Mouse (Mus musculus): ENCODE results near the gene Cdk14.
A peak's percentile ranks its signal among the peaks of the same experiment; 100 is the strongest.

Gene Cdk14

DNA sequence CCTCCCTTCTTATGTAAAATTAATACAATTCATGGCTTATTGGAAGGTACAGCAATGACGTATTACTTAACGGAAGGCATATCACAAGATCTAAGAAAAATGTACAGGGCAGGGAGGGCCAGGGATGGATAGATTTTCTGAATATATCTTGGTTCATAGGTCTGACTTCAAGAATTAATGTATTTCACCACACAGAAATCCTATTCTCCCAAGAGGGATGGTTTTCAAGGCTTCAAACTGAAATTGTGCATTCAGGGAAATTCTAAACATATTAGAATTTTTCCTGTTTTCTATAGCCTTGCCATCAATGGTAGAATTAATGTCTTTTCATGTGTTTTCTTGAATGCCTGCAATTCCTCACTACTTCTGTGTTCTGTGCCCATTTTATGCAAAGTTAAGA lies 593.2 kb downstream of the Cdk14 start:
- DNase-seq, result no peak

DNA sequence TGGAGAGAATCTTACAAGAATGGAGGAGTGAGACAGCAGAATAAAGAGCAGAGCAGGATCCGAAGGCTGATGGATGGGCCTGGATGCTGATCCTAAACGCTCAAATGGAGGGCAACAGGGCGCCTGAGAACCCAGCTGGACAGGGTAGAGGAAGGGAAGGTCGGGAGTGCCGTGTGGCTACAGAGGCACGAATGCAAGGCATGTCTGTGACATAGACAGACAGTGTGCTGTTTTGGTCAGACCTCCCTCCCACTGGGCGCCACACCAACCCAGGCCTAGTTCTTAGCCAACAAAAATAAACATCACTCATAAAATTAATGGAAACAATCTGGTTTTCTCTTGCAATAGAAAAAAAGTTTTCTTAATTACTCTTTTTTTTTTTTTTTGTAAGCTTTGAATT lies 594.2 kb downstream of the Cdk14 start:
- no peak for DNase-seq

GRCm38 (mm10) chr5:4825076-4825475 lies 595.0 kb downstream of the Cdk14 start:
- DNase-seq, result no peak

- DNase-seq, result no peak
These were observed 595.9 kb downstream of the Cdk14 start for GRCm38 (mm10) chr5:4824171-4824570.

- DNase-seq, result no peak
These were observed 598.1 kb downstream of the Cdk14 start for GRCm38 (mm10) chr5:4822041-4822440.

DNA sequence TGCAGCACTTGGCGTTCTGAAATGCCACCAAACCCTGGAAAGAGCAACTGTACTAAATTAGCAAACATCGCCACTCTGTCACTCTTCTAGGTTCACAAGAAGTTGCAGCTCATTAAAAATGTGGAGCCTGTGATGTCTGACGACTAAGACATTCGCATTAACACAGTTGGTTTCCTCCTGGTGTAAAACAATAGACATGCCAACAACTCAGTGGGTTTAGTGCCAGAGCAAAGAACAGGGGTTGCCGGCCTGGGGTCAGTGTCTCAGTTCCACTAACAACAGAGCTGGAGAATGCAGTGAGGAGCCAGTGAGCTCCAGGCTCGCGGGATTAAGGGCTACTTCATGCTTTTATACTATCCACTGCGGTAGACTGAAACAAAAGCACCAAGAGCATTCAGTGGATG lies 598.7 kb downstream of the Cdk14 start:
- no peak for DNase-seq

GRCm38 (mm10) chr5:4816981-4817380 lies 603.1 kb downstream of the Cdk14 start:
- peak; percentile 21 for DNase-seq

DNA sequence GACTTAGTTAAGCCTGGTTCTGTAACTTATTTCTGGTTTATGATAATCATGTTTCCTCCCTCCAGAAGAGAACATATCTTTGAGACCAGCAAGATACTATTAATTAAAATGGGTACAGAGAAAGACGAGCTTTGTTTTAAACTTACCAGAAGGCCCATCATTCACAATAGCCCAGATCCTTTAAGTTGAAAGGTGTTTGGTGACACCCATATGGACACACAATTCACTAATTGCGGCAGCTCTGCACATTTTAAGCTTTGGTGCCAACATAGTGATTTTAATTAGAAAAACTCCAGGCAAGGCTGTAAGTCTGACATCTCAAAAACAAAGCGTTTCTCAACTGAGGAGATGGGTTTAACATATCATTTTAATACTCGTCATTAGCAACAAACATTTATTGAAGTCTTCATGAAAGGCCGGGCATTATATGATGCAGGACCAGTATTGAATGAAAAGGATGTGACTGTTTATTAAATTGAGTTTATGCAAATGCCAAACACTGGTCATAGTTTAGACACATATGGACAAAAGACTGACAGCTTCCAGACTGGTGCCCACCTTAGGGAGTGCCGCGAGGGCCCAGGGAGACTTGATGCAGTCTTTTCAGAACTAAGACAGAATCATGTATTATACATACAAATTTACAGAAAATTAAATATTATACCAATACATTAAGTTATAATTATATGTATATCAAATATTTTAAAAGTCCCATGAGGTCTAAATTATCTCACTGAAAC lies 605.5 kb downstream of the Cdk14 start:
- DNase-seq, result no peak

GRCm38 (mm10) chr5:4813357-4813756 lies 606.8 kb downstream of the Cdk14 start:
- no peak for DNase-seq

GRCm38 (mm10) chr5:4812036-4812729 lies 607.9 kb downstream of the Cdk14 start:
- no peak for DNase-seq

DNA sequence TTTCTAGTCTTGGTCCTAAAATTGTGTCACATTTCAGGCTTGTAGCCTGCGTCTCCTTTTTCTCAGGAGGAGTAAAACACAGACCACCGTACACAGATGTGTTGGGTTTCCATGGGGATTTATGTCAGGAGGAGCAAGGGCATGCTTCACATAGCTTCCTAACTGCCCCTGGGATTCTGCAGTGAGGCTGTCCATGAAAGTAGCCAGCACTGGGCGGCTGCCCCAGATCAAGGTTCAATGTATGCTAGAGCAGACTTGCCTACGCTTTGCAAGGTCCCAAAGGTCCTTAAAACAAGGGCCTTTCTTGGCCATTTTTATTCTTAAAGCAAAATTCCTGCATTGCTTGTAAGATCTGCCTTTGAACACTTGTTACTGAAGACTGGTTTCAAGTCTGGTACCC lies 614.9 kb downstream of the Cdk14 start:
- no peak for DNase-seq

- no peak for DNase-seq
These were observed 616.4 kb downstream of the Cdk14 start for GRCm38 (mm10) chr5:4803708-4804107.

DNA sequence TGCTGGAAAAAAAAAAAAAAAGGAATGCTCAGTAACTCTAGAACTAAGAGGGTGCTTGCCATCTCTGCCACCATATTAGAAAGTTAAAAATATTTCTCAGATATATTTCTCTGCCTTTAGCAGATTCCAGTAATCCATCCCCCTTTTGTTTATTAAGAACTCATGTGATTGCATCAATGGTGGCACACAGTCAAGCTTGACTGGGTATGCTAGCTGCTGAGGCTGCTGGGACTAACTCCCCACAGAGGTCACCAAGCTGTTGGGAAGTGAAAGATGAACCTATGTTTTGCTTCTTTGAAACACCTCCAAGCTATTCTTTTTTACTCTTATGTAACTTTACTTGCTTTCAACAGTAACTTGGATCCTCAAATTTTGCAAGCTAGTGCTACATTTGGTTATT lies 618.1 kb downstream of the Cdk14 start:
- no peak for DNase-seq

GRCm38 (mm10) chr5:4801096-4801850 lies 618.8 kb downstream of the Cdk14 start:
- no peak for DNase-seq

- DNase-seq, result no peak
These were observed 628.9 kb downstream of the Cdk14 start for GRCm38 (mm10) chr5:4791219-4791618.

DNA sequence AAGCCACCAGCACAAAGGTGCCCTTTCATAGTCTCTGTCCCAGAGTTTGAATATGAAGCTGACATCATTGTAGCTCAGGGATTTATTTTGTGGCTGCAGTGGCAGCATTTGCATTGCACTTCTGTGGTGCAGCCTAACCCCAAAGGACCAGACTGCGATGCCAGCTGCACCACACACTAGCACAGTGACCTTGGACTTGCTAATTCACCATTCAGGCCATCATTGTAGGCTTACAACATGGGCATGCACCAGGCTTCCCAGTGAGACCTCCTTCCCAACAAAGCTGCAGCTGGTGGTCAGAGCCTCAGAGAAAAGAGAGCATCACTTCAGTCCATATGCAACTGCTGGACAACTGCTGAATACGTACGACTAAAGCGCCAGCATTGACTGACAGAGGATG lies 629.8 kb downstream of the Cdk14 start:
- DNase-seq, result no peak

- DNase-seq, result no peak
These were observed 631.6 kb downstream of the Cdk14 start for GRCm38 (mm10) chr5:4788484-4788883.

- DNase-seq, result no peak
These were observed 633.3 kb downstream of the Cdk14 start for GRCm38 (mm10) chr5:4786816-4787215.

DNA sequence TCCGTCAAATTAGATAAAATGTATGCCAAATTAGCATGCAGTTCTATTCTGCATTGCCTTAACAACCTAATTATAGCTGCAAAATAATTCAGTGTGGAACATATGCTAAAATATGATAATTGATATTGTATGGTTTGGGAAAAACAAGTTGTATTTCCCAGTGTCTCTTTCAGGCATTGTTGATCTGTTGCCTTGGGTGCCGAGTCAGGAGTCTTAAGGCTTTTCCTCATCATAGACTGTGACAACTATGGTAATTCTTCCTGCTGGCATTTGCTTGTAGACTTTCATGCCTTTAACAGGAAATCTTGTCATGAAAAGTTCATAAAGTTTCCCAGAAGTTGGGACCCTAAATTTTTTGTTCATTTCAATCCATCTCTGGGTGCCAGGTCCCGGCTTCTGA lies 641.8 kb downstream of the Cdk14 start:
- no peak for DNase-seq

DNA sequence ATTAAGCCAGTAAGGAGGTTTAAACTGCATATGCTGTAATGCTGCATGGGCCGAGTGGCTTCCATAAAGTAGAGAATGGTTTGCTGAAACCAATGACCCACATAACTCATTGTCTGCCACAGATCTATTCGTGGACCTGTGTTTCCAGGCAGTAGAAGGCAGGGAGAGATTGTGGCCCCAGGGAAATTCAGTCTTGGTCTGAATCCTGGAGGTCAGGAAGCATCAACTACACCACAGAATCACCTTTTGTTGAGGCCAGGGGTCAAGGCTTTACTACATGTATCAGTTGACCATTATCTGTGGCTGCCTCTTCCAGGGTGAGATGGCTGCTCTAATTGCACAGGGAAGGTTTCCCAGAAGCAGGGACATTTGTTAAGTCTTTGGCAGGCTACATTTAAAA lies 643.6 kb downstream of the Cdk14 start:
- no peak for DNase-seq

- no peak for DNase-seq
These were observed 646.9 kb downstream of the Cdk14 start for GRCm38 (mm10) chr5:4773090-4773772.

DNA sequence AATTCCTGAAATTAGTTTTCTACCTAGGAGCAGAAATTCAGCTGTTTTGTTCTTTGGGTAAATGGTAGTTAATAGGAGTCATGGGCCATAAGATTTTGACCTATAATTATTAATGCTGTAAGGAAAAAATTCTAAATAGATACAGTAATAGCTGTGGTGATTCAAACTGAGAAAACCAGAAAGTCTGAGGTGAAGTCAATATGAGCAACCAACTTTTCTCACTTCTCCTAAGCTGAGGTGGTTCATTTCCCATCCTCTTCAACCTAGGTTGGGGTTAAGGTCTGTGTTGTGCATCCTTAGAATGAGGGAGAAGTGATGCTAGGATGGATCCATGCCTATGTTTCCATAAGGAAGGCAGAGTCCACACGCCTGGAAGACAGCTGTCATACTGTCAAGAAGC lies 649.5 kb downstream of the Cdk14 start:
- DNase-seq, result no peak

GRCm38 (mm10) chr5:4767896-4768295 lies 652.2 kb downstream of the Cdk14 start:
- no peak for DNase-seq
